Mouse (Mus musculus) cerebellum, adult 8-10 months (tissue): Measurements from ENCODE around the gene Mllt6.
"Not testable (repeated sequence)": the region's sequence is repeated elsewhere in the genome, so short reads cannot be mapped to it uniquely, and the experiment has no call there.

ENCODE experiments used
- DNase-seq: peaks from one replicate; pipeline ENCODE4 v3.0.0; 2022

Mllt6 gene

GRCm38 (mm10) chr11:97650341-97650740, 12.9 kb upstream of the Mllt6 start:
- no peak for DNase-seq

GRCm38 (mm10) chr11:97653376-97653775, 9.8 kb upstream of the Mllt6 start:
- not testable (repeated sequence) for DNase-seq

- no peak for DNase-seq
Measured at GRCm38 (mm10) chr11:97654210-97654609, 9.0 kb upstream of the Mllt6 start.

- no peak for DNase-seq
Measured at GRCm38 (mm10) chr11:97656269-97656971, 6.8 kb upstream of the Mllt6 start.

GRCm38 (mm10) chr11:97657184-97657945, 5.8 kb upstream of the Mllt6 start:
- DNase-seq = no peak

GRCm38 (mm10) chr11:97657967-97658366, 5.2 kb upstream of the Mllt6 start:
- DNase-seq = not testable (repeated sequence)

GRCm38 (mm10) chr11:97658751-97659266, 4.4 kb upstream of the Mllt6 start:
- DNase-seq = no peak

GRCm38 (mm10) chr11:97659267-97659989, 3.8 kb upstream of the Mllt6 start:
- no peak for DNase-seq

GRCm38 (mm10) chr11:97659990-97660714, 3.1 kb upstream of the Mllt6 start:
- DNase-seq = peak; percentile 78

GRCm38 (mm10) chr11:97660734-97661647, 2.2 kb upstream of the Mllt6 start:
- DNase-seq = no peak

- no peak for DNase-seq
Measured at GRCm38 (mm10) chr11:97661648-97662133, 1.5 kb upstream of the Mllt6 start.

GRCm38 (mm10) chr11:97662207-97662892, 864 bp upstream of the Mllt6 start:
- no peak for DNase-seq

GRCm38 (mm10) chr11:97663528-97664338, 519 bp downstream of the Mllt6 start:
- DNase-seq = peak; percentile 47

- DNase-seq = no peak
Measured at GRCm38 (mm10) chr11:97664339-97664665, 1.1 kb downstream of the Mllt6 start.

GRCm38 (mm10) chr11:97664771-97665240, 1.6 kb downstream of the Mllt6 start:
- no peak for DNase-seq

- DNase-seq = no peak
Measured at GRCm38 (mm10) chr11:97665431-97665830, 2.2 kb downstream of the Mllt6 start.

- no peak for DNase-seq
Measured at GRCm38 (mm10) chr11:97666221-97666620, 3.0 kb downstream of the Mllt6 start.

GRCm38 (mm10) chr11:97666794-97667193, 3.6 kb downstream of the Mllt6 start:
- DNase-seq = no peak

GRCm38 (mm10) chr11:97668160-97668559, 4.9 kb downstream of the Mllt6 start:
- DNase-seq = no peak

- no peak for DNase-seq
Measured at GRCm38 (mm10) chr11:97669268-97669667, 6.1 kb downstream of the Mllt6 start.
